Mouse (Mus musculus): Measurements from ENCODE around the gene Zdhhc14. TPM values are rescaled to one million over a fixed set of nuclear protein-coding genes. Genes with fewer than 3 reads are reported as not detected.

The Zdhhc14 gene
- total and polyA plus RNA-seq, 3 experiments: 1.1 to 21.4 (median 7.3) TPM

DNA sequence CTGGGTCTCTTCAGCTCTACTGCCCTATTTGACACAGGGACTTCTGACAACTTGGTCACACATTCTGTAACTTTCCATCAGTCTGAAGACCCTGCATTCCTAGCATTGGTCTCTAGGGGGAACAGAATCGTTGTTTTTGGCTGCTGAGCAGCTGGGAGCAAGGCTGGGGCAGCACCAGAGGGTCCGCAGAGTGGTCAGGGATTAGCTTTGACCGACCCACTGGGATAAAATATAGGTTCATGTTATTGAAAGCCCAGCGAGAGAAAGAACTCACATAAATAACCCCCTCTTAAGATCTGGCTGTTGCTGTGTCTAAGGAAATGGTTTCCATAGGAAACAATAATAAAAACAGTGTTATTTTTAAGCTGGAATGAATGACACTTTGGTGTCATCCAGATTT, 25.2 kb upstream of the Zdhhc14 start:
- H3K4me3 ChIP-seq (ENCODE audit: low read depth, low read length): no peak overlapping the region
- ATAC-seq (ENCODE audit: extremely low read depth, insufficient number of reproducible peaks, low FRiP score, poor library complexity, severe bottlenecking) (no peak), DNase-seq (ENCODE audit: low spot score) (no peak)
- peaks cover 6% of the 10 kb centered on the region for H3K4me1 ChIP-seq (ENCODE audit: insufficient read depth, low read depth, low read length)
- no peaks in the 10 kb centered on the region for H3K36me3 ChIP-seq (replicated peaks)
- no peaks in the 10 kb centered on the region for H3K9me3 ChIP-seq (replicated peaks)
- no peak for TF ChIP-seq GATA1 (IDR thresholded peaks at IDR 0.05; ENCODE audit: borderline replicate concordance, low read length)
- H3K27me3 ChIP-seq (ENCODE audit: insufficient read depth, low read length): peaks cover 36% of the 10 kb centered on the region

DNA sequence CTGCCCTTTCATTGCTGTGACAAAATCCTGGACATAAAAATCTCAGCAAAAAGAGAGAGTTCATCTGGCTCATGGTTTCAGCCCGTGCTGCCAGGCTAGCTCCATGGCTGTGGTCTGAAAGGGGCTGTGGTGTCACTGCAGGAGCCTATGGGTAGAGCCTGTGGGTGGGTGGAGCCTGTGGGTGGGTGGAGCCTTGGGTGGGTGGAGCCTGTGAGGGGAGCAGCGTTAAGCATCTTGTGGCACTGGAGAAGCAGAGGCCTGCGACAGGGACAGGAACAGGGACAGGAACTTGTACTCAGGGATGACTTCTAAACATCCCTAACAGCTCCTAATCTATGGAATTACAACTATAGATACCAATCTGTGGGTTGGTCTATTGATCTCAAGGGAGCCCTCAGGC, 20.1 kb upstream of the Zdhhc14 start:
- peaks cover 33% of the 10 kb centered on the region for H3K27me3 ChIP-seq (ENCODE audit: insufficient read depth, low read length)
- DNase-seq (ENCODE audit: low spot score) (no peak), ATAC-seq (ENCODE audit: extremely low read depth, insufficient number of reproducible peaks, low FRiP score, poor library complexity, severe bottlenecking) (no peak)
- no peaks in the 10 kb centered on the region for H3K36me3 ChIP-seq (replicated peaks)
- no peaks in the 10 kb centered on the region for H3K9me3 ChIP-seq (replicated peaks)
- peaks cover 12% of the 10 kb centered on the region for H3K4me1 ChIP-seq (ENCODE audit: insufficient read depth, low read depth, low read length)
- H3K4me3 ChIP-seq (ENCODE audit: low read depth, low read length): no peak overlapping the region
- TF ChIP-seq CTCF (IDR thresholded peaks at IDR 0.05; ENCODE audit: low read depth, low read length): no peak
- TF ChIP-seq TAL1 (conservative IDR thresholded peaks at IDR 0.05; ENCODE audit: low read depth, low read length): no peak
- no peak for TF ChIP-seq POLR2AphosphoS5 (IDR thresholded peaks at IDR 0.05; ENCODE audit: insufficient replicate concordance, low read depth, low read length)
- no peak for TF ChIP-seq GATA1 (IDR thresholded peaks at IDR 0.05; ENCODE audit: borderline replicate concordance, low read length)
- no peak for TF ChIP-seq GATA2 (IDR thresholded peaks at IDR 0.05; ENCODE audit: borderline replicate concordance, low read depth, low read length)

DNA sequence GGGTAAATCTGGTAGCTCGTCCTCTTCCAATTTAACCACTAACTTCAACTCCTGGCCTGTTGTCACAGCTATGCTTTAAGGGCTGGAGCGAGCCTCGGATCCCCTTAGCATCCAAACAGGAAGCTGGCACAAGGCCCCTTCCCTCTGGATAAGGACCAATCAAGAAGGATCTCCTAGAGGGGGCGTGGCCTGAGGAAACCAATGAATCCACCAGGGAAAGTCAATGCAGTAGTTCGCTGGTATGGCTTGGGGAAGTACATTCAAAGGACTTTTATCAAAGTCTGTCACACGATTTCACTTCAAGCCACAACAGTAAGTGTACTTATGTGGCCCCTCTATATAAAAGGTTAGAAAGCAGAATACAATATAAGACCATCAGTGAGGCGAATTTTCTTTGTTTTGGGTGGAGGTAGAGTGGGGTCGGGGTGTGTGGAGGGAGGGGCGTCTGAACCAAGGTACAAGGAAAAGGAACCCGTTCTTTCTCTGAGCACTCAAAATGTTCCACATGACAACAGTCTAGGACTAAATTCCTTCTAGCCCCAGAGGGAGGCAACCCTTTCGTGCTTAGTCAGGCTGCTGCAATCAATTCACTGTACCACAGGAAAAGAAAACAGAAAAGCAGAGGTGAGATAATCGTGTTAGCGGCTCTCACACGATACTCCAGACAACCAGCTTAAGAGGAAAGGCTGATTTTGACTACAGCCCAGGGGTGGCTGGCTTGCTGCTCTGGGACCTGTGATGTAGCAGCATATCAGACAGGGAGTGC, 16.2 kb upstream of the Zdhhc14 start:
- Histone ChIP-seq H3K36me3 (replicated peaks) (no peaks in the 10 kb centered on the region), H3K27me3 (ENCODE audit: insufficient read depth, low read length) (peaks cover 31% of the 10 kb centered on the region), H3K4me1 (ENCODE audit: insufficient read depth, low read depth, low read length) (peaks cover 10% of the 10 kb centered on the region), H3K9me3 (replicated peaks) (no peaks in the 10 kb centered on the region), H3K4me3 (ENCODE audit: low read depth, low read length) (no peak overlapping the region)
- DNase-seq (ENCODE audit: low spot score): no peak
- no peak for TF ChIP-seq CTCF (IDR thresholded peaks at IDR 0.05; ENCODE audit: low read depth, low read length)
- no peak for TF ChIP-seq GATA2 (IDR thresholded peaks at IDR 0.05; ENCODE audit: borderline replicate concordance, low read depth, low read length)
- TF ChIP-seq GATA1 (IDR thresholded peaks at IDR 0.05; ENCODE audit: borderline replicate concordance, low read length): no peak
- no peak for TF ChIP-seq TAL1 (conservative IDR thresholded peaks at IDR 0.05; ENCODE audit: low read depth, low read length)
- TF ChIP-seq POLR2AphosphoS5 (IDR thresholded peaks at IDR 0.05; ENCODE audit: insufficient replicate concordance, low read depth, low read length): no peak
- no peak for ATAC-seq (ENCODE audit: extremely low read depth, insufficient number of reproducible peaks, low FRiP score, poor library complexity, severe bottlenecking)

DNA sequence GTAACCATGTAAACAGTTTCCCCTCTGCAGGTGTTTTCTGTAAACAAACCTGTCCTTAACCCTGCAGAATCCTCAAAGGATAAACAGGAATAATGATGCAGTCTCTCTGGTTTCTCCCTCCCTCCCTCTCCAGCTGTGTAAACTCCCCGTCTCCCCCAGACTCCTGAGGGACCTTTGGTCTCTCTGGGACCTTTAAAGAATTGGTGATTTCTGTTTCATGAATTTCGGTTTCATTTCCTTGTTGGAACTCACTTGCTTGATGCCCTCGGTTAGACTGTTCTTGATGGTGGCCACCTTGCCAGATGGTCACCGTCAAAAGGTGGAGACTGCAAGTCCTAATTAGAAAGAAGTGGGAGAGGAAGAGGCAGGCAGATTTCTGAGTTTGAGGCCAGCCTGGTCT, 8.9 kb upstream of the Zdhhc14 start:
- H3K4me1 ChIP-seq (ENCODE audit: insufficient read depth, low read depth, low read length): peaks cover 31% of the 10 kb centered on the region
- no peaks in the 10 kb centered on the region for H3K36me3 ChIP-seq (replicated peaks)
- DNase-seq (ENCODE audit: low spot score): no peak
- no peak for ATAC-seq (ENCODE audit: extremely low read depth, insufficient number of reproducible peaks, low FRiP score, poor library complexity, severe bottlenecking)
- peaks cover 8% of the 10 kb centered on the region; the same call in 1 of the 2 replicates for H3K9me3 ChIP-seq (replicated peaks)
- TF ChIP-seq GATA2 (IDR thresholded peaks at IDR 0.05; ENCODE audit: borderline replicate concordance, low read depth, low read length): no peak
- no peak for TF ChIP-seq TAL1 (conservative IDR thresholded peaks at IDR 0.05; ENCODE audit: low read depth, low read length)
- no peak for TF ChIP-seq POLR2AphosphoS5 (IDR thresholded peaks at IDR 0.05; ENCODE audit: insufficient replicate concordance, low read depth, low read length)
- no peak for TF ChIP-seq CTCF (IDR thresholded peaks at IDR 0.05; ENCODE audit: low read depth, low read length)
- peaks cover 28% of the 10 kb centered on the region for H3K27me3 ChIP-seq (ENCODE audit: insufficient read depth, low read length)
- no peak overlapping the region for H3K4me3 ChIP-seq (ENCODE audit: low read depth, low read length)

DNA sequence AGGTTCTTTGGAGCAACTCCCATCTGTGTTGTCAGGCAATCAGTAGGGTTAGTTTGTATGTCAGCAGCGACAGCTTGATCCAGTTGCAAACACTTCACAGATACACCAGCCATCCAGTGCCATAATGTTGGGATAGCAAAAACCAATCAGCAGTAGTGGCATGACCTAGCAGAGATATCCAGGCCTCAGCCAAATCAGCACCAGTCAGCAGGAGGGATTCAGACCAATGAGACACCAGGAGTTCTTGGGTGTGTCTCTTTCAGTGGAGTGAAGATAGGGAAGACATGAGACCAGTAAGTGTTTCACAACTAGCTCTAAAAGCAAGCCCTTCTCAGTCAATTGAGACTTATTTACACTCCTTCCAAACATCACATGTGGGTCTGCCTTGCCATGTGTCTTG, 7.7 kb upstream of the Zdhhc14 start:
- no peak for DNase-seq (ENCODE audit: low spot score)
- H3K9me3 ChIP-seq (replicated peaks): peaks cover 8% of the 10 kb centered on the region; the same call in 1 of the 2 replicates
- H3K27me3 ChIP-seq (ENCODE audit: insufficient read depth, low read length): peaks cover 22% of the 10 kb centered on the region
- H3K36me3 ChIP-seq (replicated peaks): no peaks in the 10 kb centered on the region
- H3K4me1 ChIP-seq (ENCODE audit: insufficient read depth, low read depth, low read length): peaks cover 38% of the 10 kb centered on the region
- TF ChIP-seq GATA2 (IDR thresholded peaks at IDR 0.05; ENCODE audit: borderline replicate concordance, low read depth, low read length) (no peak), TAL1 (conservative IDR thresholded peaks at IDR 0.05; ENCODE audit: low read depth, low read length) (no peak), GATA1 (IDR thresholded peaks at IDR 0.05; ENCODE audit: borderline replicate concordance, low read length) (no peak), POLR2AphosphoS5 (IDR thresholded peaks at IDR 0.05; ENCODE audit: insufficient replicate concordance, low read depth, low read length) (no peak), CTCF (IDR thresholded peaks at IDR 0.05; ENCODE audit: low read depth, low read length) (no peak)
- H3K4me3 ChIP-seq (ENCODE audit: low read depth, low read length): no peak overlapping the region
- ATAC-seq (ENCODE audit: extremely low read depth, insufficient number of reproducible peaks, low FRiP score, poor library complexity, severe bottlenecking): no peak

DNA sequence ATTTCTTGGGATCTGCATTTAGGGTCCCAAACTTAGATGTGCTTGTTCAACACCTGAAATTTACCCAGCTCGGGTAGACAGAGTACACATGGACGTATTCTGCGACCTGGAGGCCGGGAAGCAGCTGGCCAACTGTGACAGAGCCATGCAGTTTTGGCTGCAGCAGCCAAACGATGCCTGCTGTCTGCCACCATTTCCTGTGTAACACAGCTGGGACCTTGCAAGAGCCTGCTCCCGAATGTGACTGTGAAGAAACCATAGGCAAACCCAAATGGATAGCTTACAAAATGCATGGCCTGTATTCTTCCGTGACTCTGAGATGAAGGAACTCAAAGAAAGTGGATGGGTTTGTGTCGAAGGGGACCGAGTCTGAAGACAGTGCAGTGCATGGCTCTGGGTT, 4.2 kb upstream of the Zdhhc14 start:
- H3K36me3 ChIP-seq (replicated peaks): no peaks in the 10 kb centered on the region
- peaks cover 60% of the 10 kb centered on the region for H3K4me1 ChIP-seq (ENCODE audit: insufficient read depth, low read depth, low read length)
- no peak overlapping the region; the same call in 1 of the 2 replicates for H3K4me3 ChIP-seq (ENCODE audit: low read depth, low read length)
- TF ChIP-seq POLR2AphosphoS5 (IDR thresholded peaks at IDR 0.05; ENCODE audit: insufficient replicate concordance, low read depth, low read length): no peak
- TF ChIP-seq TAL1 (conservative IDR thresholded peaks at IDR 0.05; ENCODE audit: low read depth, low read length): no peak
- TF ChIP-seq CTCF (IDR thresholded peaks at IDR 0.05; ENCODE audit: low read depth, low read length): no peak
- TF ChIP-seq GATA2 (IDR thresholded peaks at IDR 0.05; ENCODE audit: borderline replicate concordance, low read depth, low read length): no peak
- TF ChIP-seq GATA1 (IDR thresholded peaks at IDR 0.05; ENCODE audit: borderline replicate concordance, low read length): no peak
- H3K27me3 ChIP-seq (ENCODE audit: insufficient read depth, low read length): no peaks in the 10 kb centered on the region
- no peak for DNase-seq (ENCODE audit: low spot score)
- no peak for ATAC-seq (ENCODE audit: extremely low read depth, insufficient number of reproducible peaks, low FRiP score, poor library complexity, severe bottlenecking)
- peaks cover 8% of the 10 kb centered on the region; the same call in 1 of the 2 replicates for H3K9me3 ChIP-seq (replicated peaks)

All from G1E (cell line).